Mouse (Mus musculus) frontal cortex, postnatal 36 days (tissue): ENCODE data around the gene Nav2.

Source experiments
- DNase-seq, 2 experiments: peaks; one replicate each; pipeline ENCODE4 v3.0.0; 2022; ENCODE audit warnings: low spot score in 2 of 2

The Nav2 gene

DNA sequence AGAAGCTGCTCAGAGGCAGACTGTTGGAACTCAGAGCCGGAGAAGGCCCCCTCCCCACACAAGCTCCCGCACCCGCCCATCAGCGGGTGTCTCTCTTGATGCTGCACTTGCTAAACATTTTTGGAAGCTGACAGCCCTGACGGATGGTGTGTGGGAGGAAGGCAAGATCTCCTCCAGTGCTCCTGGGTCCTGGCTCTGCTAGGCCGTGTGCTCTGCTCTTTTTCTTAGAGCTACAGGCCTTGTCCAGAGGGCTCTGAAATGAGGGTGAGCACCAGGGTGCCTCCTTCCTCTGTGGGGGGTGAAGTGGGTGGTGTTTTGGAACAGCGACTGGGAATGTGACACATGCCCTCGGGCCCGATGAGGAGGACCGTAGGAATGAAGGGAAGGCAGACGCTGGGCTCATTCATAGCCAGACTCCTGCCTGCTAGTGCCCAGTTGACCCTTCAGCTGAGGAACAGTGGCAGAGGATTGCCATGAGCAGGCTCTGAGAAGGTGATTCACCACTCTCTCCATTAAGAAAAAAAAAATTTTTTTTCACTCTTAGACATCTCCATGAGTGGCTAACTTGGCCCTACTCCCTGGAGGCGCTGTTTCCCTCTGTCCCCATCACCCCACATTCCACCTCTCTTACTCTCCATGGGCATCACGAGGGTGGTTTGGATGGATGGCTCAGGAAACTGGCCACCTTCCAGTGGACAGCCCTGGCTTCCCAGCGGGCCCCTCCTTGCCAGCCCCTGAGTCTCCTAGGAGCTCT, 340.0 kb downstream of the Nav2 start:
- DNase-seq, result peak in 1 of 2 experiments; percentile 75

DNA sequence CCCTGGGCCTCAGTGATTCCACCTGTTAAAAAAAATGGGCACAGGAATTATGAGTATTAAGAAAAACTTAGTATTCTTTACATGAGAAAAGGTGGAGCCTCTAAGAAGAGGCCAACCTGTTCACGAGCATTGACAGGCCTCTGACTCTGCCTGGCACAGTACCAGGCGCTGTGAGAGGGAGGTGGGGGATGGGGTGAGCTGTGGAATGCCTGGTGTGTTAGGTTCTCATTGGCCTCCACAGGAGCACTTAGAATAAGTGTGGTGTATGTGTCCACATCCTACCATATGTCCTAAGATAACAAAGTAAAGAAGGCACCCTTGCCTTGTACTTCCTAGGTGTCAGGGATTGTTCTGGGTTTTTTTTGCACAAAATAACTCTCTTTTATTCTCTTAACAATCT, 340.9 kb downstream of the Nav2 start:
- no peak for DNase-seq

DNA sequence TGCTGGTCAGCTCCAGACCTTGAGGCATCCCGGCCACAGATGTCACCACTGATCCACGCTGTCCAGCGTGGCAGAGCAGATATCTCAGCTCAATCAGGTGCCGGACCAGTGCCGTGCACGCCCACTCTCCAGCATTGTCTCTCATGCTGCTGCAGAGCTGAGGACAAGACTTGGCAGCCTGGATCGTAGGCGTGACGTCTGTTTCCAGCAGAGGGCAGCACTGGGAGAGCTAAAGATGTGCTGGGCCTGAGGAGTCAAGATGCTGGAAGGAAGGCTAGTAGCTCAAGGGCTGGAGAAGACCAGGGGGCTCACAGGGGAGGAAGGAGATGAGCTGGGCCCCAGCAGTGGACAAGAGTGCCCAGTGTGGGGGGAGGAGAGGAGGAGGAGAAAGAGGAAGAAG, 341.5 kb downstream of the Nav2 start:
- DNase-seq, result peak; percentile 92 to 93

DNA sequence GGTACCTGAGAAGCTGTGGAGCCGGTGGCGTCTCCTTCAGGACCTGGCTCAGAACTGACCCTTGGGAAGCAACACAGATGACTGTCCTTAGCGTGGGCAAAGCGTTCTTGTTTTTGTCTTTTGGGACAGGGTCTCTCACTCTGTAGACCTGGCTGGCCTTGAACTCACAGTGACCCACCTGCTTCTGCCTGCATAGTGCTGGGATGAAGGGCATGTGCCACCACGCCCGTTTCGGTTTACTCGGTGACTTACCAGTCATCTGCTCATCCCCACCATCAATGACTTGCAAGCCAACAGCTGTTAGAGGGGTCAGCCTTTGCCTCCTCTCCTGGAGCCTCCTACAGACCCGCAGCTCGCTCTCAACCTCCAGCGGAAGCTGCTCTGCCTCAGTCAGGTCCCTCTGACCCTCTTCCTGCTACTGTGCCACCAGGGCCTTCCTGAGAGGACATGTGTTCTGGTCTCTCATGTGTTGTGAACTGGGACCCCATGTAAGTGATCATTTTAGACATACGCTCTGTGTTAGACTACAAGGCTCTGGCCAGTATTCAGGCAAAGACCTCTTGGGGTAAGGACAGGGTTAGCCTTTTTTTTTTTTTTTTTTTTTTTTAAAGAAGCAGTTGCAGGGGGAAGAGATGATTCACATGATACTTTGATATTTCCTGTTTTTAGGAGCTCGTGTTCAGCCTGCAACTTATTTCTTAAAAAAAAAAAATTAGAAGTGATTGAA, 342.2 kb downstream of the Nav2 start:
- DNase-seq, result no peak

DNA sequence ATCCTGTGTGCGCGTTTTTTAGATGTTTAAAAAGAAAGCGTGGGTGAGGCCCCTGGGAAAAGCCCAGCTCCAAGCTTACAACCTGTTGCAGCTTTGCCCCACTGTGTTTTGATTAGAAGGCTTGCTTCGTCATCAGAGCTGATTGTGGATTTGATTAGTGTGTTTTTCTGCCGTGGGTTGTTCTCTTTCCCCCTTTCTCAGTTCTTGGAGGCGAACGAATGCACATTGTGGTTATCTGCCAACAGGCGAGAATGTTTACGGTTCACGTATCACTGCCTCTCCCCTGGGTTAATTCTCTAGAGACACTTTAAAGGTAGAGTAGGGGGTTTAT, 342.8 kb downstream of the Nav2 start:
- no peak for DNase-seq

DNA sequence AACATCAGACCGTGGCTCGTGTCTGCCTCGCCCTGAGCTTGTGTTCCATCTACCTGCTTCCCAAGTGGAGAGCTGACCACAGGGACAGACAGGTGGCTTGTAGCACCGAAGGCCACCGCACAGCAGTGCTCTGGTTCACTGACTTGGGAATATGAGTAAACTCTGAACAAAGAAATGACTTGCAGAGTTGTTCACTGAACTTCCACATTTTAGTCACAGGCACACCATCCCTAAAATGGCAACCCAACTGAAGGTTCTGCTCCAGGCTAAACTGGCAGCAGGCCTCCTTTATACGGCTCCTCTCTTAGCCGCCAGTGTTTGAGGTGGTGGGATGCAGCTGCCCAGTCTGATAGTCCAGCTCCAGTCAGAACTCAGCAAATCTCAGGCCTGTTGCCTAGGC, 343.9 kb downstream of the Nav2 start:
- DNase-seq, result no peak

DNA sequence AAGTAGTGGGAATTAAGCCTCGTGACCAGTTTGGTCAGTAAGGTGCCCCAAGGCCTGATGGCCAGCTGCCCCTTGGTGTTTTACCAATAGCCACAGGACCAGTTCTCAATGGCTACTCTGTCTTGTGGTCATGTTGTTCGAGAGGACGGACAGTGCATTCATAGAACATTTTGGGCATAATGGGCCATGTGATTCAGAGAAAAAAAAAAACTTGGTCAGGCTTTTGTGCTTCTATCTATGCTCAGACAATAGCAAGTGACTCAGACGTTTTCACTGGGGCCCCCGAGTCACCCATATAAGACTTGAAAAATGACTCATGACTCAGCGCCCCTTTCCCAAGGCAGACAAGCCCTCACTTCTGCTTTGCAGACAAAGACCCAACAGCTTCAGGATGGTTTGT, 344.4 kb downstream of the Nav2 start:
- DNase-seq, result no peak

DNA sequence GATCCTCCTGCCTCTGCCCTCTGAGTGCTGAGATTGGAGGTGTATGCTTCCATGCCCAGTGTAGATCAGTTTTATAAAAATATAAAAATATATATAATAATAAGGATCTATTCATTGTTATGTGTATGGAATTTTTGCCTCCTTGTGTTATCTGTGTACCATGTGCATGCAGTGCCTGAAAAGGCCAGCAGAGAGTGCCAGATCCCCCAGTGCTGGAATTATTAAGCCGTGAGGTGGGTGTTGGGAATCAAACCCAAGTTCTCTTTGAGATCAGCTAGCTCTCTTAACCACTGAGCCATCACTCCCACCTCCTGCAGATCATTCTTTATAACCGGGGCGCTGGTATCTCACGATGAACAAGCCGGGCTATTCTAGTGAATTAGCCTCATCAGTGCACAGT, 346.5 kb downstream of the Nav2 start:
- DNase-seq, result no peak

DNA sequence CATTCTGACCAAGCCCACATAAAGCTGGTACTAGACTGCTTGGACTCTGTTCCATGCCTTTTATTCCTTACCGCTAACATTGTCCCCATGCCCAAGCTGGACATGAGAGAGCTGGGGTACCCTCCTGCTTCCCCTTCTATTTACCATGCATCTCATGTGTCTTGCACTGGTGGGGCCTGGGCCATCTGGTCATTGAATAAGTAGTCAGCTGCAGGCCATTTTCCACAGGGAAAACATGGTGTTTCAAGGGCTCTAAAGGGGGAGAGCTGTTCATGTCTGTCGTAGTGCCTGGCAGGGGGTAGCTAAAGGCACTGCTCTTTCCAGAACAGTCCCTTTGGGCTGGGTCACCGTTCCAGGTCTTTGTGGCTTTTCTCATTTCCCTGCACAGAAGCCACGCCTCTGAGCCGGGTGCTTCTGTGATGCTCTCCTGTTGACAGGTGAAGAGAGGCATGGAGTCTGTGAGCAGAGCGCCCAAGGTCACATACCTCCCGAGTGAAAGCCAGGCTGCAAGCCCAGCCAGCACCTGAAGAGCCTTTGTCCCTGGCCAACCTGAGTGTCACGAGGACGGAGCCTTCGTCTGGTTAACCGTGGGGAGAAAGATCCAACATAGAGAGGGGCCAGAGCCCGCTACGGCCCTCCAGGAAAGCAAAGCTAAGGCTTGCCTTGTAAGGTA, 348.9 kb downstream of the Nav2 start:
- no peak for DNase-seq

DNA sequence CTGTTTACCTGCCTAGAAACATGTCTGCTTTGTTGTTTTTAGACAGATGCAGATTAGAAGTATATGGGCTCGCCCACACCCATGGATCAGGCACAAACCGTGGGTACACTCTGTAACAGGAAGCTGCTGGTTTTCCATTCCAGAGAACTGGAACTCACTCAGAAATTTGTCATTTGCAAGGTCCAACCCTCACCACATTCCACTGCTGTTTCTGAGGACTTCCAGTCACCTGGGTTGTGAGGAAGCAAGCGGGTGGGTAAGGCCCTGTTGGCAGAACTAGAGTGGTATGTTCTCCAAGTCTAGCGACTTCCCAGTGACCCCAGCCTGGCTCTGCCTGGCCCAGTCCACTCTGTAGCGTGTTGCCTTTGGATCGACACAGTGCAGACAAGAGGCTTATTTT, 349.6 kb downstream of the Nav2 start:
- DNase-seq, result peak in 1 of 2 experiments; percentile 62

DNA sequence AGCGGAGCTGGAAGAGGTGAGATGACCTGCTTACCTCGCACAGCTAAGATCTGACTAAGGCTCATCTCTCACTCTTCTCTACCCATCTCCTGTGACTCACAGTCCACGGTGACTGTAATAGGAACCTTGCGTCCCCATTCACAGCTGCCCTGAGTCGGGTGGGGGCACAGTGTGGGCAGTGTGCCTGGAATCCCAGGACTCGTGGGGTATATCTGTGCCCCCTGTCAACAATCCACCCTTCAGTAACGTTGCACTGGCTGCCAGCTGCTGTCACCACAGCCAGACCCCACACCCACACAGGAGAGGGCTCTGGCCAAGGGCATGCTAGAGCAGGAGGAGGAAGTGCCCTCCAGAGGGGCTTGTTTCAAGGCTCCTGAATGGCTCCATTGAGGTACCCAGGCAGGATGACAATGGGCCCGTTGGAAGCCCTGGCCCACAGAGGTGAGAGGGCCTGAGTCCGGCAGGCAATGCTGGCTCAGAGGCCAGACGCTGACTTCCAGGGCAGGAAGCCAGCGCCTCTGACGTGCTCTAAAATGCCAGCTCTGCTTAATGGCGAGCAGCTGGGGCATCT, 353.5 kb downstream of the Nav2 start:
- no peak for DNase-seq

DNA sequence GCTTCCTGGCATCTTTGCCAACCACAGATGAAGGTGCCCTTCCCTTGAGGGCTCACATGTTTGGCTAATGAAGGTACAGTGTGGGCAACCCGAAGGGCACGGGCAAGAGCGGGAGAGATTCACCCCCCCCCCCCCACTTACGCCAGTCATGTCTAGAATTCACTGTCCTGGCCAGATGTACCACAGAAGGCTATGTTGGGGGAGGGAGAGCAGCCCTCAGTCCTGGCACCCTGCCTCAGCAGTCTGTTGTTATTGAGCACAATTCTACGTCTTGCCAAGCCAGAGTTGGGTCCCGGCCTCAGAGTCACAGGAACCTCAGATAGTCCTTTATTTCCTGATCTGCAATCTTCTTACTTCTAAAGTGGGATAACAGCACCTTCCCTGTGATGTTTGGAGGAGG, 357.9 kb downstream of the Nav2 start:
- DNase-seq, result no peak

DNA sequence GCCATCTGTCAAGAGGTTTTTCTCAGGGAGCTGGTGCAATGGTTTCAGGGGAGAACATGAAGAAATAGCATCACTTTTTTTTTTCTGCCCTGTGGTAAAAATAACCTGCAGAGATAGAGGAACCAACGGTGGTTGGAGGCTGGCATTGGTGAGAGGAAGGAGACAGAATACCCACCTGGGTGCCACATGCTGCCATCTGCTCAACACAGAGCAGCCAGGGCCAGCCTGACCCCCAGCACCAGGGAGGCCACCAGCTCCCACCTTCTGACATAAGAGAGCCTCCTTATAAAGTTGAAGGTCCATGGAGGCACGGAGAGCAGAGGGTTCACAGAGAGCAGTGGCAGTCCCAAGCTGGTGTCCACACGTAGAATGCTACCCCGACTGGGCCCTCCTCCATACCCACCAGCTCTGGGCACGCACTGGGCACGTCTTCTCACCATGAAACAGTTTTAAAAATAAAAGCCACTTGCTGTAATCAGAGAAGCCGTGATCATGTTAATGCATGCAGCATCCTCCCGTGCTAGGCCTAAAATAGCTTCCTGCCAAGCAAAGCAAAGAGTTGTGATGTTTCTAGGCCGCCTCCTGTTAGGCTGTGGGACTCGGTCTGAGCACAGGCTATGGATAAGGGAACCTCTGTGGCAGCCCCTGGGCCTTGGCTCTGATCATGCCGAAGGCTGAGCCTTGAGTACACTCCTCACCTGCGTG, 359.3 kb downstream of the Nav2 start:
- DNase-seq, result peak; percentile 67 to 87

DNA sequence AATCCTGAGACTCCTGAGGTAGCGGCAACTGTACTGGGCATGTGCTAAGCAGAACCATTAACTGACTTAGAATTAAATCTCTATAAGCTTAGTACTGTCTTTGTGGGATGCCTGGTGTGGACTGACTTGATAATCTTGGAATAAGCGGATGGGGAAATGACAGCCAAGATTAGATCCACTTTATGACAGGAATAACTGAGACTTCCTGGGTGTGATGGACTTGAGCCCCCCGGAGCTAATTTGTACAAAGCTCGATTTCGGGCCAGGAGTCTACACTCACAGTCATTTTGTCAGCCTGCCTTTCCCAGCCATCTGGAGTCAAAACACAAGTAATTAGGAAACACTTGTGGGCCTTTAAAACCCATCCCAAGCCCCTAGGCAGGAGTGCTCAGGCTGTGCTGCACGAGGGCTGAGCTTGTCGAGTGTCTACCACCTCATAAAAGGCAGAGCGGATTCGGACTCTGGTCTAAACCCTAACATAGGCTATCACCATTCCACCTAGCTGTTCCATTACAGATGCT, 359.9 kb downstream of the Nav2 start:
- DNase-seq, result no peak

DNA sequence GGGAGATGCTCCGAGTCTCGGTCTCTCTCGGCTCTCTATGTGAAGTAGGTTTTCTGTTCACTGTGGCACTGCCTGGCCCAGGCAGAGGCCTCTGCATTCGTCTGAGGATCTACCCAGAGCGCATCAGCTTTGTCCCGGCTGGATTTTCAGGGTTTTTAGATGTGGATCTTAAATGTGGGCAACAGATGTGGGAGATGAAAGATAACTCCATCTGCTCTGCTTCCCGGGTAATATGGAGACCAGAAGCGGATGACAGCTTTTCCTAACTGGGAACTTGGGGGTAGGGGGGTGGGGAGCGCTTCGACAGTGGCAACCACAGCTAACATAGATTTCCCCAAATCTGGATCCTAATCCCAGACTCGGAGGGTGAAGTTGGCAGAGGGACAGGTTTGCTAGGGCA, 362.3 kb downstream of the Nav2 start:
- DNase-seq, result no peak

DNA sequence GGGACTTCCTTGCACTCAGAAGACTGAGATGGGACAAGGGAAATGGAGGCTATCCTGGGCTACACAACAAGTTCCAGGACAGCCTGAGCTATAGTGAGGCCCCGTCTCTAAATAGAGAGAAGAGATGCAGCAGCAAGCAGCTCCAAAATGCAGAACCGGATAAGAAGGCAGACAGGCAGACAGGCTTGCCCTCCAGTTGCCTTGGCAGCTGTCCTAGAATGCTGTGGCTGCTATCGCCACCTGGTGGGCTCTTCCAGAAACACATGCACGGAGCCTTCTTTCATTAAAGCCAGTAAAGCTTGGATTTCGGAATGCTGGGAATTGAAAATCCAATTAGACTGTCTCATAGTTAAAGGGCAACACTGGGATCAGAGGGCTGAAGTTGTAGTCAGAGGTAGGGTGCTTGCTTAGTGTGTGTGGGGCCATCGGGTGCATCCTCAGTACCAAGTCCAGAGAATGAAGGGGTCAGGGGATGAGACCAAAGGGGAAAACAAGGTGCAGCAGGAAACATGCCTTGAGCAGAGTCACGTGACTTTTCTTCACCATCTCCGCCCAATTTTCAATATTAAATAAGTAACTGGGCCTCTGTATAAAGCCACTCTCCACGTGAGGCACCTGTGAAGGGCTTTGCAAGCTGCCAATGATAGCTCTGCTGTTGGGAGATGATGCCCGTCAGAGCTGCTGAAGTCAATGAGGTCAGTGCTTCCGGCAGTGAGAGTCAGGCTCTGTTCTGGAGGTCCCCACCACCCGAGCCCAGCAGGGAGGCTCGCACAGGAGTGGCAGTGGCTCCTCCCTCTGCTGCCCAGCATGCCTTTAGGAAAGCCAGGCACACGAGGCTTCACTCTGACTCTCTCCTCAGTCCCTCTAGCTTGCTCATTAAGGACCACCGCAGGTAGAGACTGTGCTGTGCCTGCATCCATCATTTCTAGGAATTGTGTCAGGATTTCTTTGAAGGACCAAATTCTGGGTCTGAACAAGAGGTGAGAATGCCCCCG, 364.2 kb downstream of the Nav2 start:
- peak; percentile 82 to 90 for DNase-seq

DNA sequence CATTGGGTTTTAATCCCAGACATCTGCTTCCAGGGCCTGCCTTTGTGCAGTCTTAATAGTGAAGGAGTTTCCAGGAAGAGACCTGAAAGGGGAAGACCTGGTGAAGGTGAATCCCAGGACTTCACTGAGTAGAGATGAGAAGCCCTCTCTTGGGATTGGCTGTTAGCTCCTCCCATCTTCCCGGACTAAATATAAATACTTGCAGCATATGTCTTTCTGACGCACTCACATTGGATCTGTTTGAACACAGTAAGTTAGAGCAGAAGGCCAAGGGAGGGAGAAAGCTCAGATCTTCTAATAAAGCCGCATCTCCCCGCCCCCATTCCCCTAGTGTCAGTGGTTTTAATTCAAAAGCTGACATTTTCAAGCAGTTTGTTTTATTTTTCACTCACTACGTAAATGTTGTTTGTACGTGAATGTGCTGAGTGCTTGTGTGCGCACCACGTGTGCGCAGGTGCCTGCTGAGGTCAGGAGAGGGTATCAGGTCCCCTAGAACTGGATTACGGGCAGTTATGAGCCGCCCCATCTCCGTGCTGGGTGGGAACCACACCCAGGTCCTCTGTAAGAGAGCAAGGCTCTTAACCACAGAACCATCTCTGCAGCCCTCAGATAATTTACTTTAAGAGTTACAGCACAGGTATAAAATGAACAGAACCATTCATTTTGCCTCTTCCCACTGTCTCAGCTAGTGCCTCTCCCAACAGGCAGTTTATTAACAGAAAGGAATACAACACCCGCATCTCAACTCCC, 365.6 kb downstream of the Nav2 start:
- no peak for DNase-seq

DNA sequence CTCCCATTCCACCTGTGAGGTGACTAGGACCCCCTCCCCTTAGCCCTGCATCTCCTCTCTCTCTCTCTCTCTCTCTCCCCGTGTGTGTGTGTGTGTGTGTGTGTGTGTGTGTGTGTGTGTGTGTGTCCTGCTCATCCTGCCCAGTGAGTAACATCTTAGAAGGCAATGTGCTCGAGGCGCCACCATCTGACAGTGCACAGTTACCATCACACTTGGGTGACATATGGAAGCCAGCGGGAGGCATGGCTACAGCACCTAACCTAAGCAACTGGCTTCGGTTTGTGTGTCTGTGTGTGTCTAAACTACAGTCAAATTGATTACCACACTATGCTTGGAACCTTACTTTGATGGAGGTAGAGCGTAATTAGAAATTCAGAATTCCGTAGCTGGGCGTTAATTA, 366.2 kb downstream of the Nav2 start:
- DNase-seq, result no peak

DNA sequence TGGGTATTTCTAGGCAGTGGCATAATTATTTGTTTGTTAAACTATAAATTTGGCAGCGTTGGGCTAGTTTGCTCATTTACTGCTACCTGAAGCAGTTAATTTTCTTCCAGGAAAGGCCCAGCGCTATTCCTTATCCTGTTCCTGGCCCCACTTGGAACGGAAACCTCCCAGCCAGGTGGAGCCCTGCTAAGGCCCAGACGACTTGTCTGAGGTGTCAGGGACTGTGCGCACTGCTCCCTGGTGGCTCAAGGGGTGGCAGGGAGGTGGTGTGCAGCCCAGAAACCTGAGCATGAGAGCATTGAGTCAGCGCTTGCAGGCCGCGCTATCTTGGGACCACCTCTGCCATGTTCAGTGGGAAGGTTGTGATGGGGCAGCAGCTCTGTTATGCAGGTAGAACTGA, 367.6 kb downstream of the Nav2 start:
- no peak for DNase-seq

DNA sequence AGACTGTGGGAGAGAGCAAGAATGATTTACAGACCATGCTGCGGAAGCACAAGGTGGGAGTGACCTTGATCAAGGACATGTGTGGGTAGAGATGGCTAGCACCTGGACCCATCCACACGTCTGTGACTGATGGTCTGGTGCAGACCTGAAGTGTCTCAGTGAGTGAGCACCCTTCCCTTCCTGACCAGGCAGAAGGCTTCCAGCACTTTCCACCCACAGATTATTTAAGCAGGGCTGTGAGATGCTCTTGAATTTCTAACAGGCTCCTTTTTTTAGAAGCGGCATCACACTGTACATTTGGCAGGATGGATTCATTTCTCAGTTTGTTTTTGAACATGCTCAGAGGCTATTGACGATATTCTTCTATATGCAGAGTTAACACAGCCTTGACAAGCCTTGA, 369.2 kb downstream of the Nav2 start:
- DNase-seq, result peak; percentile 61 to 76
